Mouse (Mus musculus) heart, embryonic 14.5 days (tissue): ENCODE data around the gene Syne2. TPM values are rescaled to one million over a fixed set of nuclear protein-coding genes. Genes with fewer than 3 reads are reported as not detected.
A peak's percentile ranks its signal among the peaks of the same experiment; 100 is the strongest.

ENCODE experiments used
- ATAC-seq: fragments of 200-750 bp; cut with Nextera tagmentation; 2 replicates; pipeline ENCODE4 v1.8.0; 2017; ENCODE audit warnings: low read depth, moderate TSS enrichment; ENCODE audit not compliant: insufficient number of reproducible peaks, insufficient read depth, low FRiP score
- H3K27ac ChIP-seq, 2 experiments: fragments of 200-500 bp in 1 of 2; fragments of 300-500 bp in 1 of 2; sonication (generic) in 1 of 2; replicated peaks in 1 of 2; 2 replicates each; pipeline ENCODE4 v1.5.1; 2012 to 2014; ENCODE audit warnings: low read depth in 2 of 2, low read length in 2 of 2, control low read depth in 1 of 2, mild to moderate bottlenecking in 1 of 2, mixed read lengths in 1 of 2; ENCODE audit not compliant: control insufficient read depth in 1 of 2, insufficient read depth in 1 of 2
- H3K27me3 ChIP-seq: fragments of 300-500 bp; sonication (generic); 2 replicates; pipeline ENCODE4 v1.6.1; 2014; ENCODE audit warnings: mild to moderate bottlenecking, low read length, control low read depth; ENCODE audit not compliant: control insufficient read depth, insufficient read depth
- H3K36me3 ChIP-seq: fragments of 300-500 bp; sonication (generic); 2 replicates; pipeline ENCODE4 v1.6.1; 2014; ENCODE audit warnings: mild to moderate bottlenecking, control low read depth, low read length, mixed read lengths; ENCODE audit not compliant: control insufficient read depth, insufficient read depth
- H3K4me1 ChIP-seq, 2 experiments: fragments of 200-500 bp in 1 of 2; fragments of 300-500 bp in 1 of 2; sonication (generic) in 1 of 2; 2 replicates each; pipeline ENCODE4 v1.6.1; 2012 to 2014; ENCODE audit warnings: low read length in 2 of 2, control low read depth in 1 of 2, mixed read lengths in 1 of 2; ENCODE audit not compliant: control insufficient read depth in 2 of 2, insufficient read depth in 2 of 2
- H3K4me2 ChIP-seq: fragments of 300-500 bp; sonication (generic); 2 replicates; pipeline ENCODE4 v1.6.1; 2014; ENCODE audit warnings: mild to moderate bottlenecking, low read length
- H3K4me3 ChIP-seq, 2 experiments: fragments of 200-500 bp in 1 of 2; fragments of 300-500 bp in 1 of 2; sonication (generic) in 1 of 2; 2 replicates each; pipeline ENCODE4 v1.5.1; 2012 to 2014; ENCODE audit warnings: low read length in 2 of 2, mild to moderate bottlenecking in 2 of 2, control low read depth in 1 of 2, low read depth in 1 of 2, moderate library complexity in 1 of 2; ENCODE audit not compliant: control insufficient read depth in 1 of 2, insufficient read depth in 1 of 2
- H3K9ac ChIP-seq: fragments of 300-500 bp; sonication (generic); 2 replicates; pipeline ENCODE4 v1.6.1; 2014; ENCODE audit warnings: mild to moderate bottlenecking, low read length
- H3K9me3 ChIP-seq: fragments of 300-500 bp; sonication (generic); 2 replicates; pipeline ENCODE4 v1.6.1; 2016; ENCODE audit warnings: low read length, control low read depth; ENCODE audit not compliant: control insufficient read depth
- WGBS: fragments of 180-500 bp; shearing (Covaris S2); extraction: QIAGEN DNeasy Blood & Tissue Kit; methylation state at CpG from one replicate; pipeline ENCODE4 v1.1.7; 2014; 5-methylcytosine and 5-hydroxymethylcytosine counted together
- polyA plus RNA-seq: library from polyadenylated mRNA; unstranded; fragments of >200 nt; fragmentation: Nextera tagmentation; extraction: Ambion mirVana; gene quantifications from 2 replicates; pipeline ENCODE4 v1.2.1, GENCODE M21; 2014

Syne2 gene
- polyA plus RNA-seq, 1 experiment from 2014 or later: 55.9 TPM

- no peak overlapping the region for H3K27ac ChIP-seq
- no peak overlapping the region for H3K9ac ChIP-seq
- peaks cover 13 to 42% of the 10 kb centered on the region in 2 experiments for H3K4me1 ChIP-seq
- H3K4me2 ChIP-seq: no peak overlapping the region
- ATAC-seq: no peak
- H3K27me3 ChIP-seq: no peaks in the 10 kb centered on the region
- peaks cover 2% of the 10 kb centered on the region; the same call in 1 of the 2 replicates for H3K9me3 ChIP-seq
- WGBS: 67% methylated on average over 15 of the region's 15 CpGs
- H3K36me3 ChIP-seq: no peaks in the 10 kb centered on the region
- H3K4me3 ChIP-seq: no peak overlapping the region
Observed at GRCm38 (mm10) chr12:75827751-75828150, 9.8 kb downstream of the Syne2 start.

GRCm38 (mm10) chr12:75829616-75830015 is 11.7 kb downstream of the Syne2 start:
- Histone ChIP-seq H3K27ac (no peak overlapping the region), H3K4me2 (no peak overlapping the region), H3K9ac (no peak overlapping the region), H3K4me3 (no peak overlapping the region), H3K27me3 (no peaks in the 10 kb centered on the region), H3K4me1 (peaks cover 21 to 42% of the 10 kb centered on the region in 2 experiments), H3K36me3 (no peaks in the 10 kb centered on the region), H3K9me3 (peaks cover 2% of the 10 kb centered on the region; the same call in 1 of the 2 replicates)
- WGBS: 88% methylated on average over 5 of the region's 5 CpGs
- ATAC-seq: no peak

GRCm38 (mm10) chr12:75833149-75833959 is 15.4 kb downstream of the Syne2 start:
- Histone ChIP-seq H3K9me3 (peaks cover 2% of the 10 kb centered on the region; the same call in 1 of the 2 replicates), H3K4me3 (no peak overlapping the region), H3K4me1 (peaks cover 28 to 53% of the 10 kb centered on the region in 2 experiments), H3K27me3 (no peaks in the 10 kb centered on the region), H3K36me3 (no peaks in the 10 kb centered on the region), H3K27ac (peak overlapping the region; percentile 25 to 41; a peak in 2 of 4 replicates), H3K4me2 (no peak overlapping the region), H3K9ac (no peak overlapping the region)
- WGBS: 47% methylated on average over 12 of the region's 12 CpGs
- ATAC-seq: peak; percentile 38; the same call in 1 of the 2 replicates

GRCm38 (mm10) chr12:75833960-75834729 is 16.2 kb downstream of the Syne2 start:
- no peaks in the 10 kb centered on the region for H3K36me3 ChIP-seq
- H3K27me3 ChIP-seq: no peaks in the 10 kb centered on the region
- H3K4me3 ChIP-seq: no peak overlapping the region
- H3K27ac ChIP-seq: peak overlapping the region; percentile 25 to 41; a peak in 2 of 4 replicates
- 77% methylated on average over 14 of the region's 14 CpGs for WGBS
- peaks cover 2% of the 10 kb centered on the region; the same call in 1 of the 2 replicates for H3K9me3 ChIP-seq
- H3K4me1 ChIP-seq: peaks cover 28 to 56% of the 10 kb centered on the region in 2 experiments
- H3K4me2 ChIP-seq: no peak overlapping the region
- no peak for ATAC-seq
- H3K9ac ChIP-seq: no peak overlapping the region

- peak overlapping the region; percentile 66 for H3K4me2 ChIP-seq
- no peaks in the 10 kb centered on the region for H3K36me3 ChIP-seq
- peak; percentile 22; the same call in 1 of the 2 replicates for ATAC-seq
- peaks cover 2% of the 10 kb centered on the region; the same call in 1 of the 2 replicates for H3K9me3 ChIP-seq
- peak overlapping the region; percentile 23 to 27 for H3K4me3 ChIP-seq
- peaks cover 40 to 70% of the 10 kb centered on the region in 2 experiments for H3K4me1 ChIP-seq
- H3K9ac ChIP-seq: peak overlapping the region; percentile 60
- no peaks in the 10 kb centered on the region for H3K27me3 ChIP-seq
- WGBS: 2% methylated on average over 11 of the region's 11 CpGs
- peak overlapping the region; percentile 71 to 72 for H3K27ac ChIP-seq
Observed at GRCm38 (mm10) chr12:75836524-75836962, 18.6 kb downstream of the Syne2 start.

GRCm38 (mm10) chr12:75837462-75837861 is 19.5 kb downstream of the Syne2 start:
- Histone ChIP-seq H3K36me3 (no peaks in the 10 kb centered on the region), H3K9me3 (no peaks in the 10 kb centered on the region; the same call in 1 of the 2 replicates), H3K4me3 (no peak overlapping the region), H3K27ac (no peak overlapping the region), H3K4me2 (no peak overlapping the region), H3K27me3 (no peaks in the 10 kb centered on the region), H3K4me1 (peaks cover 40 to 67% of the 10 kb centered on the region in 2 experiments), H3K9ac (no peak overlapping the region)
- no peak for ATAC-seq
- WGBS: 79% methylated on average over 4 of the region's 4 CpGs

GRCm38 (mm10) chr12:75839083-75839736 is 21.3 kb downstream of the Syne2 start:
- Histone ChIP-seq H3K4me2 (peak overlapping the region; percentile 22; the same call in 1 of the 2 replicates), H3K27ac (peak overlapping the region; percentile 62), H3K4me1 (peaks cover 33 to 54% of the 10 kb centered on the region in 2 experiments), H3K9me3 (no peaks in the 10 kb centered on the region), H3K9ac (peak overlapping the region; percentile 16; the same call in 1 of the 2 replicates), H3K4me3 (no peak overlapping the region), H3K36me3 (no peaks in the 10 kb centered on the region), H3K27me3 (no peaks in the 10 kb centered on the region)
- WGBS: 36% methylated on average over 11 of the region's 11 CpGs
- ATAC-seq: no peak
